Mouse (Mus musculus): ENCODE measurements around the gene Ankrd33. TPM values are rescaled to one million over a fixed set of nuclear protein-coding genes. Genes with fewer than 3 reads are reported as not detected.

The Ankrd33 gene
- total and polyA plus RNA-seq, 3 experiments: not detected

- H3K36me3 ChIP-seq (ENCODE audit: control insufficient read depth in 1 of 2, insufficient read depth in 2 of 2, low read length in 2 of 2): peaks cover 0 to 27% of the 10 kb centered on the region in 2 experiments; a peak in 2 of 4 replicates
- H3K27ac ChIP-seq (ENCODE audit: control insufficient read depth, low read depth, low read length): peak overlapping the region; percentile 79
- H3K4me1 ChIP-seq (ENCODE audit: control insufficient read depth in 1 of 2, insufficient read depth in 2 of 2, low read length in 2 of 2): peaks cover 26 to 28% of the 10 kb centered on the region in 2 experiments
- H3K9me3 ChIP-seq (replicated peaks; ENCODE audit: insufficient read depth, low read length): no peaks in the 10 kb centered on the region
- H3K27me3 ChIP-seq (ENCODE audit: control insufficient read depth in 1 of 2, insufficient read depth in 2 of 2, low read length in 2 of 2): no peaks in the 10 kb centered on the region
- H3K9ac ChIP-seq (ENCODE audit: control insufficient read depth, low read depth, low read length, poor library complexity, severe bottlenecking): peak overlapping the region; percentile 63
- peak; percentile 79 for DNase-seq (ENCODE audit: low read depth, low spot score)
- H3K79me2 ChIP-seq (ENCODE audit: control insufficient read depth, insufficient read depth, low read length, poor library complexity): no peaks in the 10 kb centered on the region; the same call in 1 of the 2 replicates
- TF ChIP-seq POLR2A (IDR thresholded peaks at IDR 0.05; ENCODE audit: control insufficient read depth in 1 of 2, insufficient read depth in 1 of 2, low read depth in 1 of 2, low read length in 2 of 2, poor library complexity in 1 of 2) (0 out of 4 replicates have a peak, but pooled peaks of 1 of the 2 experiments have one; percentile 18), JUND (IDR thresholded peaks at IDR 0.05; ENCODE audit: low read depth, low read length) (no peak), ZC3H11A (IDR thresholded peaks at IDR 0.05; ENCODE audit: low read depth, low read length) (no peak), TAL1 (IDR thresholded peaks at IDR 0.05; ENCODE audit: low read length) (no peak), MYC (IDR thresholded peaks at IDR 0.05; ENCODE audit: low read depth, low read length) (no peak), RCOR1 (IDR thresholded peaks at IDR 0.05; ENCODE audit: low read depth, low read length) (0 out of 2 replicates have a peak, but pooled peaks have one; percentile 1), ZKSCAN1 (IDR thresholded peaks at IDR 0.05; ENCODE audit: low read depth, low read length) (no peak), SMC3 (IDR thresholded peaks at IDR 0.05; ENCODE audit: low read depth, low read length) (no peak), MAZ (IDR thresholded peaks at IDR 0.05; ENCODE audit: low read depth, low read length) (peak; percentile 90), E2F4 (IDR thresholded peaks at IDR 0.05; ENCODE audit: borderline replicate concordance, low read depth, low read length) (no peak), CHD2 (IDR thresholded peaks at IDR 0.05; ENCODE audit: low read length) (peak; percentile 46), MXI1 (IDR thresholded peaks at IDR 0.05; ENCODE audit: low read depth, low read length) (no peak), KAT2A (conservative IDR thresholded peaks at IDR 0.05; ENCODE audit: low read depth, low read length) (no peak), CHD1 (IDR thresholded peaks at IDR 0.05; ENCODE audit: low read depth, low read length) (no peak), USF2 (IDR thresholded peaks at IDR 0.05; ENCODE audit: borderline replicate concordance in 1 of 2, insufficient read depth in 1 of 2, low read depth in 1 of 2, low read length in 2 of 2) (no peak), EP300 (IDR thresholded peaks at IDR 0.05; ENCODE audit: low read depth in 1 of 2, low read length in 2 of 2) (peak in 1 of 2 experiments; percentile 44; a peak in 1 of 4 replicates), ELF1 (IDR thresholded peaks at IDR 0.05; ENCODE audit: low read depth, low read length) (0 out of 2 replicates have a peak, but pooled peaks have one; percentile 36), CTCF (IDR thresholded peaks at IDR 0.05 in 2 of 3, conservative IDR thresholded peaks at IDR 0.05 in 1 of 3; ENCODE audit: control insufficient read depth in 1 of 3, insufficient read depth in 1 of 3, low read depth in 2 of 3, low read length in 3 of 3, poor library complexity in 1 of 3, severe bottlenecking in 1 of 3) (no peak), HCFC1 (IDR thresholded peaks at IDR 0.05; ENCODE audit: low read depth, low read length) (no peak; the same call in 1 of the 2 replicates), ZNF384 (IDR thresholded peaks at IDR 0.05; ENCODE audit: low read depth, low read length) (no peak), NELFE (IDR thresholded peaks at IDR 0.05; ENCODE audit: low read depth, low read length) (no peak), ZMIZ1 (IDR thresholded peaks at IDR 0.05; ENCODE audit: low read depth, low read length) (0 out of 2 replicates have a peak, but pooled peaks have one; percentile 11)
- H3K4me3 ChIP-seq (ENCODE audit: control insufficient read depth in 1 of 2, insufficient read depth in 1 of 2, low read depth in 2 of 2, low read length in 2 of 2): peak overlapping the region; percentile 52 to 63
Measured at GRCm38 (mm10) chr15:101160128-101160527, 44.6 kb downstream of the Ankrd33 start.
